Comparison of ENCODE assay signal across 8 mouse cellular contexts in genomic region chr19:4811063-4811908, GRCm38 (mm10). TPM values are rescaled to one million over a fixed set of nuclear protein-coding genes. Genes with fewer than 3 reads are reported as not detected.
DNase-seq lines count a peak whose midpoint lies in the region; ATAC-seq lines count a peak whose summit lies in the region.

Gm21992 (minus strand) TSS chr19:4811612.
Rbm14 (minus strand) TSS chr19:4811634.

- peaks cover 39% of the 10 kb centered on the region for H3K4me1 ChIP-seq in hindbrain, embryonic 15.5 days (replicated peaks)

- H3K4me3 ChIP-seq in hindbrain, embryonic 15.5 days, result peak within 1 kb of the TSS; percentile 80

- DNase-seq in T-cell, adult 2 months (ENCODE audit: low spot score), result peak; percentile 97
- peak; percentile 98 to 99 for DNase-seq in cerebellum, postnatal 36 days
- DNase-seq in frontal cortex, postnatal 36 days (ENCODE audit: low spot score in 2 of 2), result peak; percentile 98 to 99
- peak; percentile 98 for DNase-seq in left cerebral cortex, adult 11 months (ENCODE audit: low spot score)
- DNase-seq in lung, postnatal 4 days, result peak; percentile 98 to 99
- DNase-seq in retina, postnatal 7 days (ENCODE audit: low read depth, low spot score), result peak; percentile 97
- DNase-seq in urinary bladder, adult 2 months (ENCODE audit: low spot score), result peak; percentile 98

- H3K9me3 ChIP-seq in hindbrain, embryonic 15.5 days, result no peaks in the 10 kb centered on the region

- H3K9ac ChIP-seq in hindbrain, embryonic 15.5 days, result peak within 1 kb of the TSS; percentile 80

- peak within 1 kb of the TSS; percentile 81 for H3K4me2 ChIP-seq in hindbrain, embryonic 15.5 days

- peak within 1 kb of the TSS; percentile 94 for H3K27ac ChIP-seq in hindbrain, embryonic 15.5 days (replicated peaks)

- H3K36me3 ChIP-seq in hindbrain, embryonic 15.5 days, result no peaks in the 10 kb centered on the region

- WGBS in hindbrain, embryonic 15.5 days, result under 1% methylated on average over 83 of the region's 83 CpGs

- no peaks in the 10 kb centered on the region for H3K27me3 ChIP-seq in hindbrain, embryonic 15.5 days

- ATAC-seq in hindbrain, embryonic 15.5 days (ENCODE audit: low FRiP score, low read depth), result peak; percentile 99

RNA-seq across cellular contexts. Expression of gene Gm21992, which starts in this region (rescaled TPM):
- 22.9 and 23.9 TPM in 2 replicates for polyA plus RNA-seq in hindbrain, embryonic 15.5 days (2015; fragmentation: Nextera tagmentation; extraction: Ambion mirVana)
- polyA plus RNA-seq in urinary bladder, adult 2 months (2012; rRNA removed), result 12.7 and 17.2 TPM in 2 replicates

RNA-seq across cellular contexts. Expression of gene Rbm14, which starts in this region (rescaled TPM):
- polyA plus RNA-seq in hindbrain, embryonic 15.5 days (2015; fragmentation: Nextera tagmentation; extraction: Ambion mirVana), result 62.4 and 64.8 TPM in 2 replicates
- 17.1 and 17.5 TPM in 2 replicates for polyA plus RNA-seq in urinary bladder, adult 2 months (2012; rRNA removed)

Comparison
In these comparisons a context has a peak if more than half of its experiments do, and no peak if none do; other contexts are left out.
1. Peak in every context shown above with its lines: DNase-seq, ATAC-seq, H3K4me3 ChIP-seq and H3K27ac ChIP-seq.